Mouse (Mus musculus): ENCODE measurements at regions not wholly inside any gene's neighbourhood (a gene's known extent, or its start where the extent isn't known, plus 50 kb on each side); places are given as distances from the start of the nearest gene placed in this dataset.

DNA sequence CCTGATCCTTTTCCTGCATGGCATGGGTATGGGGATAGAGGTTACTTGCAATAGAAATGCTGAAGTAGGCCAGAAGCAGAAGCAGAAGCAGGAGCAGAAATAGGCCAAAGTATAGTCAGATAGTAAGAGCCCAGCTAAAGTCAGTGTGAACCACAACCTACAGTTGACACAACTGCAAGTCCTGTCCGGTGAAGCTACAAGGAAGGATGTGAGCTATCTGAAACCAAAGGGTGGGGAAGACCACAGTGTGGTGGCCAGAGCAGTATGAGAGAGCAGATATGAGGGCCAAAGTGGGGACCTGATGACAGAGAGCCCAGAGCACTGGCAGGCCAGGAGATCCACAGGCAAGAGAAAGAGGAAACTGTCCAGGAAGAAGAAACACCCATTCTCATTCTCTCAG, 87.1 kb upstream of the Sesn3 start:
- no peak for TF ChIP-seq CTCF (conservative IDR thresholded peaks at IDR 0.05)
- no peak for DNase-seq (ENCODE audit: low spot score in 2 of 2)
- Histone ChIP-seq H3K4me3 (no peak overlapping the region), H3K27ac (no peak overlapping the region)

DNA sequence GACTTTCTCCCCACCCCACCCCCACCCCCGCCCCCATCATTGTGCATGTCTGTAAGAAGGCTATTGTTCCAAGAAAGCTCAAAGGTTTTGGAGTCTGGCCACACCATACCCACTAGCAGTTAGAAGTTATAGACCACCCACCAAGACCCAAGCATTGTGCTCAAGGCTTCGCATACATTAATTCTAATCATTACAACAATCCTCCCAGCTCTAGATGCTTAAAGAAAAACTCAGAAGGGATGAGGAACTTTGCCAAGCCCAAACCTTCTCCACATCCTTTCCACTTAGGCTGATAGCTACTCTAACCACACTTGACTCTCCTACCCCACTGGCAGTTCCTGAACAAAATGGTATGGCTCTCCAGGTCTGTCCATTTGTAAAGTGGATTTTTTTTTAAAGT, 86.4 kb upstream of the Sesn3 start:
- no peak for DNase-seq (ENCODE audit: low spot score in 2 of 2)
- TF ChIP-seq CTCF (conservative IDR thresholded peaks at IDR 0.05) = no peak
- Histone ChIP-seq H3K4me3 (no peak overlapping the region), H3K27ac (no peak overlapping the region)

DNA sequence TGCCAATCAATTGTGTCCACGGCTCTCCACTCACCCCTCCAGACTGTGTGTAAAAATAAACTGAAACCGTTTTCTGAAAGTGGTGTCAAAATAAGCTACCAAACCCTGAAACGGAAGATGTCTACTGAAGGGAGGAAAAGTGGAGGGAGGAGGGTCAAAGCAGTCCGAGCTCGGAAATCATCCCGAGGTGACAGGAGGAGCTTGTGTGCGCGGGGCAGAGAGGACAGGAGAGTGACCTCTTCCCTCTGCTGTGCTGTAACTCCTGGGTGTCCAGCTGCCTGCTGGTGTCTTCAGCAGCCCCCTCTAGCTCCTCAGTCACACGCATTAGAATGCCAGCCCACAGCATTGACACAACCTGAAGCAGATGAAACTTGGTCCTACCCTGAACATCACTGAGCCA, 84.2 kb upstream of the Sesn3 start:
- H3K27ac ChIP-seq = no peak overlapping the region
- H3K4me3 ChIP-seq = no peak overlapping the region
- no peak for DNase-seq (ENCODE audit: low spot score in 2 of 2)
- TF ChIP-seq CTCF (conservative IDR thresholded peaks at IDR 0.05) = no peak

DNA sequence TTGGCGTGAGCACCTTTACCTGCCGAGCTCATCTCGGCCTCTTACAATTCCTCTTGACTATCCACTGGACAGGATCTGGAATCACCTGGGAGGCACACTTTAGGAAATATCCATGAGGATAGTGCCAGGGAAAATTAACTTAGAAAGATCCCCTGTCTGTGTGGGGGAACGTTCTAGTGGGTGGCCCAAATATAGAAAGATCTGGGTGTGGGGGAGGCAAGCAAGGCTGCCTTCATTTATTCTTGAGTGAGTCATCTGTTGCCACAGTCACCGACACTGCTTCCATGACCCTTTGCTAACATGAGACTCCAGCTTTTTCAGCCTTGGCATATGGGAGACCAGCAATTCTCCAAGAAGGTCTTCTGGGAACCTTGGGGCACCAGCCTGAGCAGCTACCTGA, 80.1 kb upstream of the Sesn3 start:
- TF ChIP-seq CTCF (conservative IDR thresholded peaks at IDR 0.05) = no peak
- DNase-seq (ENCODE audit: low spot score in 2 of 2) = no peak
- no peak overlapping the region for H3K4me3 ChIP-seq
- no peak overlapping the region for H3K27ac ChIP-seq

DNA sequence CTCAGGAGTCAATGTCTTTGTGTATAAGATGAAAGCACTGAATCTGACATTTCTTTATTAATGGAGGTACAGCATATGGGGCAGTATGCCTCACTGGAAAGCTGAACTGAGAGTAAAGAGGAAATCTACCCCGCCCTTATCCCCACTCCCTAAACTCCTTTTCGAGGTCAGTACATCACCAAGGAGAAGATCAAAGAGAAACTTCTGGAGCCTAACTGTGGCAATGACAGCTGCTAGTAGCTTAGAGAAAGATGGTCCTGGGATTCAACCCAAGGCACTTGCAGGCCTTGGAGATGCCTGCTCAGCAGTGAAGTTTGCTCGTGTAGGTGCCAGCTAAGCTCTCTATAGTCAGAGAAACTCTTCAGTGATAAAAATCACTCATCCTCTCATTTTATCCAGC, 75.8 kb upstream of the Sesn3 start:
- H3K27ac ChIP-seq = no peak overlapping the region
- H3K4me3 ChIP-seq = no peak overlapping the region
- TF ChIP-seq CTCF (conservative IDR thresholded peaks at IDR 0.05) = no peak
- no peak for DNase-seq (ENCODE audit: low spot score in 2 of 2)

DNA sequence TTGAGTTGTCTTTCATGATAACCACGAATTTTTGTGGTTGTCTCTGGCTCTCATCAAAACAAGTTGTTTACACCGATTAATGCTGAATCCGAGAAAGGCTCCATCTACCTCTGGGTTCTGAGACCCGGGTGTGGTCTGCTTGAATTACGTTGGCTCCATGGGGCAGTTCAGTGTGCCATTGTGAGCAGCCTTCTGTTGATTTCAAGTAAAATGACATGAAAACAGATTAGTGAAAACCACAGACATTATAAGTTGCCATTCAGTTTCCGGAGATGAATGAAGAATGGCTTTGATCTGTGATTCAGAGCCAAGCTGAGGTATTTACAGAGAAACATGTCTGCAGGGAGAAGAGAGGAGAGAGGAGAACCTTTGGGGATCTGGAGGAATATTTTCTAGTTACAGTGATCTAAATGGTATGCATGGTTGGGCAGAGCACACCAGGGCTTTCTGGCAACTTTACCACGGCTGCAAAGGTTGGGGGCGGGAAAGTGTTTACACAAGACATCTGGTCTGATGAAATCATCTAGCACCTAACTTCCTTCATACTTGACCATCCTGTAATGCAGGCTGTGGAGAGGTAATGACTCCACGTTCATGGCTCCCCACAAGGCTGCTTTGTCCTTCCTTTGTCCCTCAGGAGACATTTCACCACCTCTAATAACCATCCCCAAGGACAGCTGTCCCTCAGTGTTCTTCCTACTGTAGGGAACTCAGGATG, 74.7 kb upstream of the Sesn3 start:
- H3K4me3 ChIP-seq = no peak overlapping the region
- no peak for DNase-seq (ENCODE audit: low spot score in 2 of 2)
- no peak overlapping the region for H3K27ac ChIP-seq
- no peak for TF ChIP-seq CTCF (conservative IDR thresholded peaks at IDR 0.05)

DNA sequence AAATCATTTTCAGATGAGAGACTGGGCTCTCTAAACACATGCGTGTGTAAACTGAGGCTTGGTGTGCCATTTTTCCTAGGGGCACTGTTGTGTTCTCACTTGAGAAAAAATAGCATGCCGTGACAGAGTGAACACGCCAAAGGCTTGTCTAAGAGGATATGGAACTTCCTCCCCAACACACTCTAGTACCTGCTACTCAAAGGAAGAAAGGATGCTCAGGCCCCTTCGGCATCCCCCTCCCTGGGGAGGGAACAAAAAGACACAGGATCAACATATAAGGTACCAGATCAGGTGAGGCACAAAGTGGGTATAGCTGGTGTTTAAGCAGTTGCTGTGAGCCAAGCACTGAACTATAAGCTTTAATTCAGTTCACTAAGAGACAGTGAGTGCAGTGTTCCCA, 74.0 kb upstream of the Sesn3 start:
- no peak overlapping the region for H3K27ac ChIP-seq
- H3K4me3 ChIP-seq = no peak overlapping the region
- DNase-seq (ENCODE audit: low spot score in 2 of 2) = no peak
- TF ChIP-seq CTCF (conservative IDR thresholded peaks at IDR 0.05) = no peak

DNA sequence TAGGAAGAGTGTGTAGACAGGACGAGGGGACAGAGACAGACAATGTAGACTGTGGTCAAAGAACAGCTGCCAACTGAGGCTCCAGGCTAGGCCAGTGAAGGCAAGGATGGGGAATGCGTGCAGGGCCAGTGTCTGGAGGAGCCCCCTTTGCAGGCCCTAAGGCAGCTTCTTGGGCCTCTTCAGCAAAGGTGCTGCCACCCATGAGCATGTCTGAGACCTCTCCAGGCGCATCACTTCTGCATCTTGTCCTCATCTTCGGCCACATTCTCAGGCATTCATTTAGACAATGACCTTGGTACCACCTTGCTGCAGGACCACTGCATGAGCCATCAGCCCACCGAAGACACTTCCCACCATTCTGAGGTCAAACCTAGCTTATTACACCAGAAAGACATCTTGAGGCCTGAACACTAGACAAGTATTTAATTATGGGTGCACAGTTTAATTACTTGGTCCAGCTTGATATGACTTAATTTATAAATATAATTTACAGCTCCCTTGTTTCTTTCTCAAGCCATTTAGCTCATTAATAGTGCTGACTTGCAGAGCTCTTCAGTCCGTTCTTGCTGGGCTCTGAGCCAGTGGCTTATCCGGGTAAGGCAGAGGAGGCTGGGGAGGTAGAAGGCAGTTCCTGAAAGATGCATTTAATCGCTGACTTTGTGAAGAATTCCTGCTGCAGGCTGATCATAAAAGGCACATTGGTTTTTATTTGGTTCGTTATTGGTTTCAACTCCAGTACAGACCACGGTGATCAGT, 72.1 kb upstream of the Sesn3 start:
- no peak for DNase-seq (ENCODE audit: low spot score in 2 of 2)
- TF ChIP-seq CTCF (conservative IDR thresholded peaks at IDR 0.05) = no peak
- no peak overlapping the region for H3K4me3 ChIP-seq
- H3K27ac ChIP-seq = no peak overlapping the region

DNA sequence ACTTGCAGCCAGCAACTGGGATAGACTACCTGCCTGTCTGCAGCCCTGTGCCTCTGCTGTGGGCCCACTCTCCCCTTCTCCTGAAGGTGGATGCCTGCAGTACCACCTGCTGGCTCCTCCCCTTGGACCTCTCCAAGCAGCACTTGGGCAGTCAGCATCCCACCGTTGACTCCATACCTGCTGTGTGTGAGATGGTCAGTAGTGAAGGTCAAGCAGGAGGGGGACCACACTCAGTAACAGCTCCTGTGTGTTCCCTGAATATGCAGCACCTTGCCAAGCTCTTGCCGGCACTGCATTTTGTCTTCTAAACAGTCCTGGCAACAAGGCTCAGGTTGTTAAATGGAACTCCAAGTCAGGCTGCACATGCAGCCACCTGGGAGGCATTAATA, 71.6 kb upstream of the Sesn3 start:
- Histone ChIP-seq H3K27ac (no peak overlapping the region), H3K4me3 (no peak overlapping the region)
- DNase-seq (ENCODE audit: low spot score in 2 of 2) = no peak
- TF ChIP-seq CTCF (conservative IDR thresholded peaks at IDR 0.05) = no peak

DNA sequence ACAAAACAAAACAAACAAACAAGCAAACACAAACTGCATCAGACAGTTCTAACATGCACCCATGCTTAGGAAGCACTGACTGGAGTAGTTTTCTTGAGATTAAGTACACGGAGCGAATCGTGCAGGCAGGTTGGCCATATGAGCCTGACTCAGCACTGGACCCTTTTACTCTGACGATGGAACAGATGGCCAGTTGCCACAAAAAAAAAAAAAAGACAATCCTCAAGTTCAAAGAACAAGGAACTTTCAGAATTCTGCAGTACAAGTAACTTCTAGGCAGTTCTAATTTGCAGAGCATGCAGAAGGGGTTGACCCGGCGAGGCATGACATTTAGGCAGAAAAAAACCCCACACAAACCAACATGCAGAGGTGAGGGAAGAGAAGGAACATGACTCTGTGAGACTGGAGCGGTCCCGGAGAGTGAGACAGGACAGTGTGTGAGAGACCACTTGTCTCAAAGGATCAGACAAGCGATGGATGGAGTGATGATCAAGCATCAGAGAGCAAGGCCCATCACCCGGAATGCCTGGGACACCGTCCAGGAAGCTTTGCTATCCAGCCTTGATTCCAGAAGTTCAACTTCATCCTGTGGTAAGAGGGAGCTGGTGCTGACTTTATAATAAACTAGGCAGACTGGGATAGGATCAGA, 71.0 kb upstream of the Sesn3 start:
- Histone ChIP-seq H3K27ac (no peak overlapping the region), H3K4me3 (no peak overlapping the region)
- no peak for DNase-seq (ENCODE audit: low spot score in 2 of 2)
- TF ChIP-seq CTCF (conservative IDR thresholded peaks at IDR 0.05) = no peak

DNA sequence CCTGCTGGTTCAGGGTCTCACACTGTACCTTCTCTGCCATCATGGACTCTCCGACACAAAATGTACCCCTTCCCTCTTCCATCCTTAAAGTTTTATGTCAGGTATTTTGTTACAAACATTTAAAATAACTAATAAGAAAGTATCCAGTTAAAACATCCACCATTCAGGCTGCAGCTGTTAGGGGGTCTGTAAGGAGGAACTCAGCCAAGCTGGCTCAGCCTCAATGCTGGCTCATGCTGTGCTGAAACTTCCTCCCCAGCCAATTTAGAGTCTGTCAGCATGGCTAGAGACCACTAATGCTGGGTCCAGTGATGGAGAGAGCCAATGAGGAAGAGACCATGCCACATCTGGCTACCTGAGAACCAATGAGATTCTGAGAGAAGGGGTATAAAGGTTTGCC, 70.0 kb upstream of the Sesn3 start:
- DNase-seq (ENCODE audit: low spot score in 2 of 2) = no peak
- TF ChIP-seq CTCF (conservative IDR thresholded peaks at IDR 0.05) = no peak
- no peak overlapping the region for H3K4me3 ChIP-seq
- H3K27ac ChIP-seq = no peak overlapping the region

DNA sequence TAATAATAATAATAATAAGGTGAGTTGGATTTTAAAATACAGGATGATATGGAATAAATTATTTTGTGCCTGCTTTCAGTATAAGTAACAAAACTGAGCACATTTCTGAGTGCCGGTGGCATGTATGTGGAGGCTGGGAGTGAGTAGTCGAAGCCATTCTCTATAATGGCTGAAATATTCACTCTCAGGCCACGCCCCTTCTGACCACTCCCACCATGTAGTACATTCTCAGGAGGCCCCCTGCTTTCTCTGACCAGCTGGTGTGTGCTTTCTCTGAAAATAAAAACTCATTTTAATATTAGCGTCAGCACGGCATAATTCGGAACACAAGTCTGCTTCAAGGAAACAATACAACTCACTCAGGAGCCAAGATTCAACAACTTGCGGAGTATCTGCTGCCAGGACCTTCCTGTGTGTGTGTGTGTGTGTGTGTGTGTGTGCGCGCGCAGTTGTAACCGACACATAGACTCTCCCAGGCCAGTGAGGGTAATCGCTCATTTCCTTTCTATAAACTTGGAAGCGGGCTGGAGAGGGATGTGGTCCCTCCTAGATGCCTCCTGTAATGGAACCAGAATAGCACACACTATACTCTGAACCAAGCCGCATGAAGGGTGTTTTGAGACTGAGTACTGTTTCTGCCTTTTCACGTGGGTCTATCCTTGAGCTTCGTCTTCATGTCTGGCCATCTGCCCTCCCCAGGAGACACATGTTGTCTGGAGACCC, 67.9 kb upstream of the Sesn3 start:
- H3K27ac ChIP-seq = no peak overlapping the region
- TF ChIP-seq CTCF (conservative IDR thresholded peaks at IDR 0.05) = no peak
- no peak overlapping the region for H3K4me3 ChIP-seq
- no peak for DNase-seq (ENCODE audit: low spot score in 2 of 2)

DNA sequence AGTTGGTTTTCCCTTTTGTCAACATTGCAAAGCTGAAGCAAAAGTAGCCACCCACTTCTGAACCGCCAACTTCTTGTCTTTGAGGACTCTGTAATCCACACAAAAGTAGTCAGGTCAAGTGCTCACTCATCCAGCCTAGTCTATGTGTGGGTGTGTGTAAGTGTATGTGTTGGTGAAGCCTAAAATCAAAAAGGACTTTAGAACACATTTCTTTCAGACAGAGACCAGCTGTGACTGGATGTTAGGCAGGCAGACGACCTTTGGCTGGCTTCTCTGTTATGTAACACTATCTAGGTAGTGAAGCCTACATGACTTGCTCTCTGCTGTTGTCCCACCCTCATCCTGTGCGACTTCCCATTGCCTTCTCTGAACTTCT, 67.3 kb upstream of the Sesn3 start:
- DNase-seq (ENCODE audit: low spot score in 2 of 2) = no peak
- Histone ChIP-seq H3K27ac (no peak overlapping the region), H3K4me3 (no peak overlapping the region)
- no peak for TF ChIP-seq CTCF (conservative IDR thresholded peaks at IDR 0.05)

Measured in layer of hippocampus, adult 2 months (tissue).